Mouse (Mus musculus): ENCODE data around the gene Fermt3. TPM values are rescaled to one million over a fixed set of nuclear protein-coding genes. Genes with fewer than 3 reads are reported as not detected.
A peak's percentile ranks its signal among the peaks of the same experiment; 100 is the strongest.

Gene Fermt3
- total RNA-seq, 2 experiments from 2014 or later, result 4.5 to 4.6 TPM

- intact Hi-C loops (cut with DNase I), result no loop called here
- DNase-seq (ENCODE audit: low spot score in 2 of 2), result no peak
Observed at GRCm38 (mm10) chr19:7041171-7041570, 21.9 kb upstream of the Fermt3 start.

GRCm38 (mm10) chr19:7040637-7041130 is 21.4 kb upstream of the Fermt3 start:
- intact Hi-C loops (cut with DNase I), result no loop called here
- no peak for DNase-seq (ENCODE audit: low spot score in 2 of 2)

DNA sequence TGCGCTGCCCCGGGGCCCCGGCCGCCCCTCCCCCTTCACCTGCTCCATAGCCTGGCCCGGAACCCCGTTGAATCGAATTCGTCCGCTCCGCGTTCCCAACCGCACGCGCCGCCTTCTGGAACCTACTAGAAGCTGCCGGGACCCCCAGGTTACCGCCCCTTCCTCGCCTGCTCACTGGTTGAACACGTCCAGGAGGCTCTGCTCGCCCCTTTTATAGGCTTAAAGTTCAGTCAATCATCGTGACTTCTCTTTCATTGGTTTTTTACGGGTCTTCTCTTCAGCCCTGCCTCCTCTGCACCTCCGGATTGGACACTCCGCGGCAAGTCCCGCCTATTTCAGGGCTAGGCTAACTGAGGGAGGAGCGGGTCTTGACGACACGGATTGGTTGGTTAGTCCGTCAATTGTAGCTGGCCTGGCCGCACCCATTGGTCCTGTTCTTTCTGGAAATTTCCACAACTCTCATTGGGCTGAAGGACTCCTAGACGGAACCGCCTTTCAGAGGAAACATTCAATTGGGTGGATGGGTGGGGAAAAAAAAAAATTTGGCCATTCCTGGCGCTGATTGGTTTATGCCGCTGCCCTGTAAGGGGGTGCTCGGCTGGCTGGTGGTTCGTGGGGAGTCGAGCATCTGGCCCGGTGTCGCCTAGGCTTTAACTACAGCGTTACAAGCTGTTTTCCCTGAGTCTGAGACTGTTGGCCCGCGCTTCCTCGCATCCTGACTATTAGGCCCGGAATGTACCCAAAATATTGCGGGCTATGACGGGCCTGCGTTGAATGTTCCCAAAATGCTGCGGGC is 20.8 kb upstream of the Fermt3 start, which contains the start of gene Stip1:
Gene Stip1 (minus strand): TSS at position 127 of the 796 bp plus-strand sequence.
- intact Hi-C loops (cut with DNase I), result no loop called here

GRCm38 (mm10) chr19:7039088-7039720 is 19.9 kb upstream of the Fermt3 start:
- intact Hi-C loops (cut with DNase I), result no loop called here
- DNase-seq (ENCODE audit: low spot score in 2 of 2), result peak; percentile 57 to 77

More for the DNA sequence above, 20.8 kb upstream of the Fermt3 start, which contains the start of gene Stip1:
- peak; percentile 99 to 100 for DNase-seq (ENCODE audit: low spot score in 2 of 2)

DNA sequence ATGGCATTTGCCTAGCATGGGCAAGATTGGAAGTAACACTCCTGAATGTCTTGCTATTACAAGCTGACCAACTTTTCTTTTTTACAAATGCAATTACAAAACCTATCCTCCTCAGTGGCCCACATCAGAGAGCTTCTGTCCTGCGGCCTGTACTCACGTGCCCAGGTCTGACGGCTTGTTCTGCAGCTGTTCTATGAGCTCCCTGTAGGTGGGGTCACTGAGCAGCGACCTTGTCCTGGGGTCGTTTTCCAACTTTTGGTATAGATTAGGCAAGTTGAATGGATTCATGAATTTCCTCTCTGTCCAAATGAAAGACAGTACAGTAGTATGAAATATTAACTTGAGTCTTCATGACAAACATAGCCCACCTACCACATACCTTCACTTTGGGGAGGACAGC is 14.7 kb upstream of the Fermt3 start:
- DNase-seq (ENCODE audit: low spot score in 2 of 2), result no peak
- intact Hi-C loops (cut with DNase I), result no loop called here

GRCm38 (mm10) chr19:7029531-7029930 is 10.3 kb upstream of the Fermt3 start:
- DNase-seq (ENCODE audit: low spot score in 2 of 2), result peak; percentile 59 to 84
- intact Hi-C loops (cut with DNase I), result no loop called here

GRCm38 (mm10) chr19:7020224-7020641 is 964 bp upstream of the Fermt3 start:
- DNase-seq (ENCODE audit: low spot score in 2 of 2), result peak in 1 of 2 experiments; percentile 34
- intact Hi-C loops (cut with DNase I), result no loop called here

GRCm38 (mm10) chr19:7018546-7018945 is 723 bp downstream of the Fermt3 start:
- no peak for DNase-seq (ENCODE audit: low spot score in 2 of 2)
- intact Hi-C loops (cut with DNase I), result loop anchor here (5.0 kb wide), 1 partner anchor 86 kb away; the partner anchor contains the start of gene Kcnk4

DNA sequence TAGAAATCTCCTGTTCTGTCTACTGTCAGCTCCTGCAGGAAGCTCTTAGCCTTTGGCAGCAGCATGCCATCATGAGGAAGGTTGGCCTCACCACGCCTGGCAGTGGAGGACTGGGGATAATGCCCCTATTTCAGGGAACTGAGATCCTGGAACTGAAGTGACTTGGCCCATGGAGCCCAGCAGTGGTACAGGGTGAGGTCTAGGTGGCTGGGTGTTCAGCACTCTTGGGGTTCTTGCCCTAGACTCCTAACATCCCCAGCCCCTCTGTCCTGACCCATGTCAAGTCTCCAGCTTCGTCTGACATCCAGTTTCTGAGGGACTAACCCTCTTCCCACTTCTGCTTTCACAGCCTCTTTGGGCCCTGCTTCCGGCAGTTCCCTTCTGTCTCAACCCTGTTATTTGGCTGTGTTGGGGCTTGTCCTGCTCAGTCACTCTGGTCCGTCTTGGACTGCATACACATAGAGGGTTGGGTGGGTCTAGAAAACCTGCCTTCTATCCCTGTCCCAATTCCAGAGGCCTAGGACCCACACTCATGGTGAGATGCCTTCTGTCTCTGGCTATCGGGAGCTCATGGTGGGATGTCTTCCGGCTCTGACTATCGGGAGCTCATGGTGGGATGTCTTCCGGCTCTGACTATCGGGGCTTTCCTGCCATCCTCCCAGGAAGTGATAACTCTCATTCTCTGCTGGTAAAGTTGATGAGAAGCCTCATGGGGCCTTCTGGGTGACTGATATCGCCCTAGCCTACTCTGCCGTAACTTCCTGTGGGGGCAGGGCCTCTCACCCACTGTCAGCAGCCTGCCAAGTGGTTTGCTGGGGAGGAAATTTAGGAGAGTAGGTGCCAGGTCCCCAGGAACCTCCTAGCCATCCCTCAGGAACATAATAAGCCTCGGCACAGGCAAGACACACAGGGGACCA is 1.5 kb downstream of the Fermt3 start:
- no peak for DNase-seq (ENCODE audit: low spot score in 2 of 2)
- intact Hi-C loops (cut with DNase I), result loop anchor here (5.0 kb wide), 1 partner anchor 85 kb away; the partner anchor contains the start of gene Kcnk4

DNA sequence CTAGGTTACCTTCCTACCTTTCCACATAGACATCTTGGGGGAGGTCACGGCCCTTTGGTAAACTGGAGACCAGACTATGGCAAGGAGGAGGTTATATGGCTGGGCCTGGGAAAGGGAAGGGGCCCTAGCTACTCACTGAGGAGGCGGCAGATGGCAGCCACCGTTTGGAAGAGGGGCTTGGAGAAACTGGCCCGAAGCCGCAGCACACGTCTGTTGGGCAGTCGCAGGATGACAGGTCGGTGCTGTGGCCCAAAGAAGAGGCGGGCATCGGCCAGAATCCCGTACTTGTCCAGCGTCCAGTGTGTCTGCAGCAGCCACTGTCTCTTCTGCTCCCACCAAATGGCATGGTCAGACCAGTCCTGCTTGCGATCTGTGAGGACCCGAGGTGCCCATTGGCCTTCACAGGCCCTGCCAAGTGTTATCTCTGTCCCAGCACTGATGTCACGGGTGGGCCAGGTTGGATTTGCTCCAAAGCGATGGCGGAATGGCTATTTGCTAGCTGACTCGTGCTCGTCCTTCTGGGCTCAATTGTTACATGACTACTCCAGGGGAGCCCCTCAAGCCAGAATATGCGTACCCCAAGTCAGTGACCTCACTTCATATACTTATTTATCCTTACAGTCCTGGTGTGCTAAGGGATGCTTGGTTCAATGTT is 4.7 kb downstream of the Fermt3 start:
- DNase-seq (ENCODE audit: low spot score in 2 of 2), result no peak
- intact Hi-C loops (cut with DNase I), result loop anchor here (5.0 kb wide), 1 partner anchor 82 kb away; the partner anchor contains the start of gene Kcnk4

DNA sequence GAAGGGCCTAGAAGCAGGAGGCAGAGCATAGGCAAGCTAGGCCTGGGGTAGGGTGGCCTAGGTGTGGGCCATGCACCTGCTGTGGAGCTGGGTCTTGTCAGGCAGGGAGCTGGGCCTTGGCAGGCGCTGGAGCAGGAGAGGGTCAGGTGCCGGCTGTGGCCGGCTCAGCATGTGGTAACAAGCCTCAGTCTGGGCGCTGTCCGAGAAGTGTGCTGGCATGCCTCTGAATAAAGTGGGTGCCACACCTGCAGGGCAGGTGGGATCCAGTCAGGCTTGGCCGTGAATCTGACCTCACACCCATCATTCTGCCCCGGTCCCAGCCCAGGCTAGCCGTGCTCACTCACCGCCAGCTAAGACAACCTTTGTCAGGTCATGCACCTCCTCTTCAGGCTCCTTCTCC is 5.3 kb downstream of the Fermt3 start:
- intact Hi-C loops (cut with DNase I), result no loop called here

GRCm38 (mm10) chr19:7012426-7012825 is 6.8 kb downstream of the Fermt3 start:
- DNase-seq (ENCODE audit: low spot score in 2 of 2), result no peak
- intact Hi-C loops (cut with DNase I), result no loop called here

More for the DNA sequence above, 5.3 kb downstream of the Fermt3 start:
- no peak for DNase-seq (ENCODE audit: low spot score in 2 of 2)

GRCm38 (mm10) chr19:7006892-7007593 is 12.2 kb downstream of the Fermt3 start:
- intact Hi-C loops (cut with DNase I), result no loop called here
- no peak for DNase-seq (ENCODE audit: low spot score in 2 of 2)

DNA sequence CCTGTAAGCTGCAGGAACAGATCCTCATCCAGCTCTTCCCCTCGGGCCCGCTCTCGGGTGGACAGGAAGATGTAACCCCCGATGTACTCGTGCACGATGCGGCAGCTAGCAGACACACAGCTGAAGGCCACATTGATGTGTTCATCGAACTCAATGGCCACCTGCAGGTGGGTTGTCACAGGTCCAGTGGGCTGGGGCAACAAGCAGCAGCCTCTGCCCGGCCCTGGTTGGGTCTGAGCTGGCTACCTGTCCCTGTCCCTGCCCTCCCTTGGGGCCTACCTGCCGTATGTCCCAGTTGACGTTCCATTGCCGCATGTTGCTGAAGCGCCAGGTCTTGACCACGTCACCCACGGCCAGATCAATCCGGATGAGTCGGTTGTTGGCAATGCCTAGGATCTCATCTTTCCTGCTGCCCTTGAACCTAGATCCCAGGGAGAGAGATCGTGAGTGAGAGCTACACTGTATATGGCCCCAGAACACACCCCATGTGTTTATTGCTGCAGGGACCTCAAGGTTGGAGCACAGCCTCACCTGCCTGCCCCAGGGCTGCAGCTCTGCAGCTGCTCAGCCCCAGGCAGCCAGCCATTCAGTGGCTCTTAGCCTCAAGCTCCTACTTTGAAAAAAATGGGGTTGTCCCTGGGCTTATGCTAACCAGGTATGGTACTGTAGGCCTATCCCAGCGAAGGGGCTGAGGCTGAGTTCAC is 19.8 kb downstream of the Fermt3 start:
- intact Hi-C loops (cut with DNase I), result no loop called here
- no peak for DNase-seq (ENCODE audit: low spot score in 2 of 2)

- intact Hi-C loops (cut with DNase I), result no loop called here
- DNase-seq (ENCODE audit: low spot score in 2 of 2), result no peak
Observed at GRCm38 (mm10) chr19:6997721-6998290, 21.5 kb downstream of the Fermt3 start.

DNA sequence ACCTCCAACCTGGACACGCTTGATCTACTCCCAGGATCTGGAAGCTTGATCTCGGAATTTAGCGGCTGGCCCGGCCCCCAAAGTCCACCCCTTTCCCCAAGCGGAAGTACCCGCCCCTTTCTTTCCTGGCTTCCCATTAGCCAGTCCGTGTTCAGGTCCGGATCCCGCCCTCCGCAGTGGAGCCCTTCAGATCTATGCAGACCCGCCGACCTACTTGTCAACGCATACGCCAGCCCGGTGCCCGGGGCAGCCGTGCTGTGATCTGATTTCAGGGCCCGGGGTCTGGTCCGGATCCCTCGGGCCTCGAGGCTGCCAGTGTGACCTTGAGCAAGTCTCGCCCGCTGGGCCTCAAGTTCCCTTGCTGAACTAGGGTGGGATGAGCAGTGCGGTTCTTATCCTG is 23.3 kb downstream of the Fermt3 start, which contains the start of the genes Nudt22 and Trpt1:
Gene Nudt22 (minus strand): TSS at position 112 of the 400 bp plus-strand sequence.
Gene Trpt1 (plus strand): TSS at position 126 of the 400 bp plus-strand sequence.
- intact Hi-C loops (cut with DNase I), result no loop called here
- DNase-seq (ENCODE audit: low spot score in 2 of 2), result peak; percentile 64 to 78

Data from left cerebral cortex, postnatal 14 days (tissue).